Mouse (Mus musculus): ENCODE measurements around the gene C2cd4a.

The C2cd4a gene

DNA sequence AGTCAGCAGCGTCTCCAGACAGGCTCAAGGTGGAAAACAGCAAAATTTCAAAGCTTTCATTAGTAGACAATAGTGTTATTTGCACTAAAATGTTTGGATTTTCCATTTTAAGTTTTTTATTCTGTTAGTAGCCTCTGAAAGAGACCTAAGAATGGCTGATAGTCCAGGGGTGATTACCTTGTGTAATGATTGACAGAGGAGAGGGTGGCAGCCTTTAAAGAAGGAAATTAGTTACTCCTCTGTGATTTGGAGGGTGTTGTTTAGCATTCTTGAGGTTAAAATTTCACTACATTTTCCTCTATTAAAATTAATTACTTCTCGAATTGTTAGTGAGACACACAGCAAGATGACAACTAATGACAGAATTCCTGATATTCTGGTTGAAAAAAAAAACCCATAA, 5.2 kb upstream of the C2cd4a start:
- intact Hi-C loops (cut with DNase I): no loop called here

DNA sequence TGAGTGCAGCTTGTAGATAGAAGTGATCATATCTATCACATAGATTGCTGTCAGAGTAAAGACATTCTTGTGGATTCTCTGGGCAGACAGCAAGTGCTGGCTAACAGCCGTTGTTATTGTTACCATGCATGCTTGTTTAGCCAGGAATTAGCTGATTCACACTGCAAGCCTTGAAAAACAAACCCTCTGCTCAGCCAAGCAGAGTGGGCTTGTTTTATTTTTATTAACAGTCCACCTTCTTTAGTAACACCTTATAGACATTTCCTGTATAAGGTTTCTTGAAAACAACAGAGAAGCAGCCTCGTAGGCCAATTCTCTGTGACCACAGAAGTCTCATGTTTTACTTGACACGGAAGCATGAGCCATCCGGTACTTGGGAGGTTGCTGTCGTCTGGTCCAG, 2.4 kb upstream of the C2cd4a start:
- intact Hi-C loops (cut with DNase I): no loop called here

DNA sequence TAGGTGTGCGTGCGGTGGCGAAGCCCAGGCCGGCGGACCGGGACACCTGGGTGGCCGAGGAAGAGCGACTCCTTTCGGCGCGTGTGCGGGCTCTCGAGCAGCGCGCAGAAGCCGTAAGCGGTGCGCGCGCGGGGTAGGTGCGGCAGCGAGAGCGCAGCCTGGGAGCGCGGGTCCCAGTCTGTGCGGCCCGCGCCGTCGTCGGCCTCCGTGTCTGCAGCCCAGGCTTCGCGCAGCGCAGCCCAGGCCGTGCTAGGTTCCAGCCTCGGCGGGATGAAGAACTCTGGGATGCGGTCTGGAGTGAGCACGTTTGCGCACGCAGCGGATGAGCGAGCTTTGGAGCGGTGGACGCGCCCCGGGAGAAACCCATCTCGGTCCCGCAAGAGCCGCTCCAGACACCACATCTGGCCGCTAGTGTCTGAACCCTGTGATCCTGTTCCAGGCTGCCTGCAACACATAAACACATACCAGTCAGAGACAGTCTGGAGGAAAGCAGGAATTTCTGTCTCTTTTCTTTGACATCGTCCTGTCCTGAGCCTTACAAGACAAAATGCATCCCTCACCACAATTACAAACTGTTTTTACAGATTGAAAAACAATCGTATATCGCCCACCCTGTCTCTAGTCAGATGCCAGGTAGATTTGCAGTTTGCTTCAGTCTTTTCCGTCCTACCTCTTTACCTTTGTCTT, 628 bp downstream of the C2cd4a start:
- intact Hi-C loops (cut with DNase I): no loop called here

DNA sequence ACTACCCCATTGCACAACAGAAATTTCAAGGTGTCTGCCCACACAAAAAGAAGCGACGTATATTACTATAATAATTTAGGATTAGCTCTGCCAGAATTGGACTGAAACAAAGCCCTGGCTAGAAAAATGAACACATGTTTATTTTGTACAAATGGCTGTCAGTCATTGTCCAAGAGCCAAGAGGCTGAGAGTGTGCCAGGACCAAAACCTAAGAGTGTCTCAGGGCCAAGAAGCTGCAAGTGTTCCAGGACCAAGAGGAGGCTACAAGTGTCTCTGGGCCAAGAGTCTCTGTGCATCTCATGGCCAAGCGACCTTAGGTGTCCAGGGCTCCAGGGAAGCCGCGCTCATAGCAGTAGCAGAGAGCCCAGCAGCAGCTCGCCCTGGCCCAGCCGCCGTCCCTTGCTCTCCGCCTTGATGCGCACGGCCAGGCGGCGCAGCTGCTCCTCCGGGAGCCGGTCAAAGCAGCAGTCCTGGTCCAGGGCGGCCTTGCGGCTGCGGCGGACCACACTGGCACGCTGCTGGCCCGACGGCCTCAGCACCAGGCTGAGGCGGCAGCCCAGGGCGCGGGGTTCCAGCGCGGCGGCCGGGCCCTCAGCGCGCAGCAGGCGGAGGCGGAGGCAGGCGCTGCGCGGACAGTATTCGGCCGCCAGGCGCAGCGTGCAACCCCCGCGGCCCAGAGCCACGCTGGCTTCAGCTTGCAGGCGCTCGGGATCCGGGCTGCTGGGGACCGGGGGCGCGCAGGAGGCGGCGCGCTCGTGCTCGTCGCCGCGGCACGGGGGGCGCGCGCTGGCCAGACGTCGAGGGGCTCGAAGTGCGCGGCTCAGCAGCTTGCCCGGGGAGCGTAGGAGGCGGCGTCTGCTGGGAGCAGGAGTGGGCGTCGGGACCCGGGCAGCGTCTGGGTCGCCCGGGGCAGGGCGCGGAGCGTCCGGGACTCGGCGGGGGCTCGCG, 1.4 kb downstream of the C2cd4a start:
- intact Hi-C loops (cut with DNase I): no loop called here

DNA sequence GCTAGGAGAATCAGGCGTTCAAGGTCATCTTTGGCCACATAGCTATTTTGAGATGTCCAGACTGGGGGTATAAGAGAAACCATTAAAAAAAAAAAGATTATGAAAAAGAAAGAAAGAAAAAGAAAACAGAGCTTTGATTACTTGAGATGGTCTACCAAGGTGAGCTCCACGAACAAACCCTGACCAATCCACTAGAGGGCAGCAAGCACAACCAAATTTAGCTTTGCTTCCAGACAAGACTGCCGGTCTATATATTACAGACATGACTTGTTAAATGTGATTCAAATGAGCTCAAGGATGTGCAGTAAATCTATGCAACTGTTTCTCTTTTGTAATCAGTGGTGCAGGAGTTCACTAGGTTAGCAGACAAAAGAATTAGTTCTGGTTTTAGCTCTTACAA, 3.9 kb downstream of the C2cd4a start:
- intact Hi-C loops (cut with DNase I): loop anchor here (2.0 kb wide), 1 partner anchor 47 kb away; no protein-coding TSS in a partner anchor

DNA sequence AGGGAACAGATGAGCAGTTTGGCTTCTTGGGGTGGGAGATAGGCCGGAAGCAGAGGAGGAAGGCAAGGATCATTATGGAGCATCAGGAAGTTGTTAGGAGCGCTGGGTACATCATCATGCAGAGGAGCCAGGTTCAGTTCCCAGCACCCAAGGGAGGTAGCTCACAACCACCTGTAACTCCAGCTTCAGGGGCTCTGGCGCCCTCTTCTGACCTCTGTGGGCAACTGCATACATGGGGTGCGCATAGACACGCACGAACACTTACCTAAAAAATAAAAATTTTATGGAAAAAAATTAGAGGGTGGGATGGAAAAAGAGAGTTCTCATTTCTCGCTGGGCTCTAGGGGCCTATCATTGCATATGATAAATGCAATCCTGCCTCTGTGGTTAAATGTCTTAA, 6.6 kb downstream of the C2cd4a start:
- intact Hi-C loops (cut with DNase I): no loop called here

DNA sequence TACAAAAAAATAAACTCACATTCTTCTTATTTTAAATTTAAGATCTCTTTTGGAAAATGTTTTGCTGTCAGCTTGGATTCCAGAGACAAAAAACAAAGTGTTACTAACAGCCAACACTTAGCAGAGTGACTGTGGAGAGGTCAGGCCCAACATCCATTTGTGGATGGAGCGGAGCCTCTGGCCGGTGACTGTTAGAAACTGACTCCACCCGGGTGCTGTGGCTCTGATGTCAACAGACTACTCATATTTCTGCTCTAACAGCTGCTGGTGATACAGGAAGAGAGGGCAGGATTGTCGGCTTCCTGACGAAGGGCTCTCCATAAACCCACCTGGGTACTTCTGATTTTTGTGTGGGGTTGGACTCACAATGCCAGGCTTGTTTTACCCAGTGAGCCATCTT, 9.0 kb downstream of the C2cd4a start:
- intact Hi-C loops (cut with DNase I): no loop called here

DNA sequence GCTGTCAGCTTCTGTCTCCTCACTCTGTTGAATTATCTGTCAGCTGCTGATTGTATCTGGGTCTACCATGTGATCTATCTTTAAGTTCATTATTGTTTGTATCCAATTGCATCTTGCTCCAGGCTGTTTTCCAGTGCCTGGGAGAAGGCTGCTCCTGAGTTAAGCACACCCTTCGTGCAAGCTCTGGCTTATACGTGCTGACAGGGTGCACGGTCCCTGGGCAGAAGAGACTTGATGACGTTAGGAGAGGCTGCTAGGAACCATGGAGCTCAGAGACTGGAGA, 13.5 kb downstream of the C2cd4a start:
- intact Hi-C loops (cut with DNase I): no loop called here

DNA sequence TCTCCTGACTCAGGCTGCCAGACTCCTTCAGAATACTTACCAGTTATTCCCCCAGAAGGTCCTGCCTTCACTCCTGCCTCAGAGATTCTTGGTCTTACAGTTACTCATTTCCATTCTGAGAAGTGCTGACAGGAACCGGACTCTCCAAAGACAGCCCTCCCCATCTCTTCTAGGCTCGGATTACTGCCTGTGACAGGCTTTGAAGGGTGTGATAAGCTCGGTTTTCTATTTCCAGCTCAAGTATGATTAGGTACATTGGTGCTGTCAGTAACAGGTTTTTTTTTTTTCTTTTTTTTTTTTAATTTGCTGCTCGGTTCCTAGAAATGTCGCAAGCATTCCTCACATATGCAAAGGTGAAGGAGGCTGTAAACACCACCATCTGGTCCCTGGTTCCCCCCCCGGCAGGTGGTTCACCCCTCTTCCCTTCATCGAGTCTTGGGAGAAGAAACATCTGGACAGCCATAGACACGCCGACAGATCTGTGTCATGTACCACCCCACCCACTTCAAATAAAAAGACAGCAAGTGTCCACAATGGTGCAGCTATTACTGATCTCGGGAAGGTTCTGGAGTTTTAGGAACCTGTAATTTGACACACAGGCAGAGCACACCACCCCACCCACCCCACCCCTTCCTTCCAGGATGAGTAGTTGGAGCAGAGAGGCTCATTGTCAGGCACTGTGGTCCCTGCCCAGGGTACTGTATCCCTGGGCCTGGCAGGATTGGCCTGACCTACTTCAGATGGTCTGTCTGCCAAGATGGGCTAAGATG, 14.0 kb downstream of the C2cd4a start:
- intact Hi-C loops (cut with DNase I): no loop called here

DNA sequence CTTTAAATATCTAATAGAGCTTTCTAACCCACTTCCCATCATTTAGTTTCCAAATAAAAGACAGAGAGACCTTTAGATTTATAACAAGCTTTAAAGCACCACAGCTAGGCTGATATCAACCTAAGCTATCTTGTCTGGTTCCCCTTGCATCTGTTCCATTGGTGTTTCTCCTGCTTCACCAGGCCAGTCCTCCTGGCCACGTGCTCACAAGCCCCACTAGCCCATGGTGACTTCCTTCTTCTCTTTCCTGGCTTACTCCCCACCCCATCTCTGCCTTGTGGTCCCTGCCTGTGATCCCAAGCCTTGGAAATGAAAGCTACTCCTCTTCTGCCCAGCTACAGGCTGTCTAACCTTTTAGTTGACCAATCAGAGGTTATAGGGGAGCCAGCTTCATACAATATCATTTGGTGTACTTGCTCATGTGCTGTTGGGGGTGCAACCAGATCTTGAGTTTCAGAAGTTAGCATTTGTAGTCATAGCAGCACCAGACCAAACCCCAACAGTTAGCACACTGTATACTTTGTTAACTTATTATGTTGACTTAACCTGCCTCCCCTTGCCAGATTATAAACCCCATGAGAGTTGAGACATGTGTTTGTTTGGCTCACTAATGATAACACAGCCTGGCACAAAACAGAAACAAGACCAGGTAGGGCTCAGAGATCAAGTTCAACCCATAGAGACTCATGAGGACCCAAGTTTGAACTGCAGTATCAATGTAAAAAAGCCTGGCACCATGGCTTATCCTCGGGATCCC, 15.8 kb downstream of the C2cd4a start:
- intact Hi-C loops (cut with DNase I): no loop called here

DNA sequence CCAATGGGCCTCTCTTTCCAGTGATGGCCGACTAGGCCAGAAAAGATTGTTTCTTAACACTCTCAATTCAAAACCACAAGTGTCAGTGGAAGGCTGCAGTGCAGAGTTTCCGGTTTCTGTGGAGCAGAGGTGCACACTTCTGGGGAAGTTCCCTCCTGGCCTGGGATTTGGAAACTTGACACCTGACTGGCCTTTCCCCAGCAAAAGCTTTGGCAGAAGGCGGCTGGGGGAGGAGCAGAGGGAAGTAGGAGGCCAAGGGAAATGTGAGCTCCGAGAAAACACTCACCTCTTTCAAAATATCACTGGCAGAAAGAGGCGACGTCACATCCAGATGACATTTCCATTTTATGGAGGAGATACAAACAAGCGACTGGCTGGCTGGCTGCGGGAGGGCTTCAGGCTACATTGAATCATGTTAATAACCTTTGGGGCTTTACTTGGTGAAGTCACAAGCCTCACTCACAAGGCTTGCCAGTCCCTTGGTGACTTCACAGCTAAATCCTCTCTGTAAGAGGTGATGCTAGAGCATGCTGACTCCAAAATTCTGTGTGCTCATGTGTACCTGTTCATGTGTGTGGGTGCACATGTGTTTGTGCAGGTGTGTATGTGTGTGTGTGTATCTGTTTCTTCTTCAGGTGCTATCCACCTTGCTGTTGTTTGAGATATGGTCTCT, 18.3 kb downstream of the C2cd4a start:
- intact Hi-C loops (cut with DNase I): no loop called here

DNA sequence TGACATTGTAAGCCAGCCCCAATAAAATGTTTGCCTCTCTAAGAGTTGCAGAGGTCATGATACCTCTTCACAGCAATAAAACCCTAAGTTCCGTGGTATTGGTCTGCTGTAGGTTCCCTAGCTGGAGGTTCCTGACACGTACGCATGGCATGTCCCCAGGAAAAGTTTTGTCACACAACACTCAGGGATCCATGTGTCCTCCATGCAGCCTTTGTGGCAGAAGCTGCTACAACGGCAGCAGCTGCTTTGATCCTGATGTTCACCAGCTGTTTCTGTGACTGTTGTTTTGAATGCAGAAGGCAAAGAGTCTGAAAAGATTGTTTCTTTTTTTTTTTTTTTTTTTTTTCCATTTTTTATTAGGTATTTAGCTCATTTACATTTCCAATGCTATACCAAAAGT, 19.0 kb downstream of the C2cd4a start:
- intact Hi-C loops (cut with DNase I): no loop called here

DNA sequence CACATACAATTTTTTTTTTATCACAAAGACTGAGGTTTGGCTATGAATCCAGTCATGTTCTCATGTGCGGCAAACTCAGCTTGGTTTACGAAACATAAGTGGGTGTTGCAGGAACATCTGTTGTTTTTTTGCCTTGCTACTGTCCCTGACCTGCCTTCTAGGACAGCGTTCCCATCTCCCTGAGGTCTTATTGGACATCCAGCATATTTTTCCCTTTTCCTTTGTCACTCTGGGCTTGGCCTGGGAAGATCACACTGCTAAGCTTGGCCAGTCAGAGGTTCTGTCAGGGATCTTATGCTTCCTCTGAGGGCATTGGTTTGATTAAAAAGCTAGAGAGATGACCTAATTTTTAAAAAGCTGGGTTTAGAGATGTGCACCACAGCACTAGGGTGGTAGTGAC, 21.0 kb downstream of the C2cd4a start:
- intact Hi-C loops (cut with DNase I): no loop called here

DNA sequence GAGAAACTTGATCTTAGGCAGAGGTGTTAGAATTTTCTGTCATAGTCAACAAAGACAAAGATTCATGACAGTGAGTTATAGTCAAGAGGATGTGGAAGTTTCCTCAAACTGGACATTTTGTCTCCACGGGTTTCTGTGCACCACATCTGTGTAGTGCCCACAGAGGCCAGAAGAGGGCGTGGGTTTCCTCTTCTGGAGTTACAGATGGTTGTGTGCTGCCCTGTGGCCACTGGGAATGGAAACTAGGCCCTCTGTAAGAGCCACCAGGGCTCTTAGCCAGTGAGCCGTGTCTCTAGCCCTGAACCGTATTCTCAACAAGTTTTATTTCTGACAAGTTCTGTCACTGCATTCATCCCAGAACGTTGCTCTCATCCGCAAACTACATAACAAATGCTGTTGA, 21.6 kb downstream of the C2cd4a start:
- intact Hi-C loops (cut with DNase I): no loop called here

DNA sequence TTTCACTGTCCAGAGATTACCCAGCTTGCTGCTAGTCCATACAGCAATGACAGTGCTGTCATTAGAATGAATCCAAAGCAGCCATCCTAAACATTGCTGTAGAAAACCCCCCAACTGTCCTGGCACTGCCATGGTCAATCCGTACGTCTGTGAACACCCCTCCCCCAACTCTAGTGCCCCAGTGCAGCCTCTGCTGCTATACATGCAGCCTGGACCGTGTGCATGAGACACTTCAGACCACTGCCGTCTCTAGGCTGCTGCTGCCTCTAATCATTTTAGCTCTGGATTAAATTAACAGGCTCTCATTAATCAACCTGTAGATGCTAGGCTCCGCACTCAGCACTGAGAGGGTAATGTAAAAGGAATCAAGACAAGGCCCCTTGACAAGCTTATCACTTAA, 25.1 kb downstream of the C2cd4a start:
- intact Hi-C loops (cut with DNase I): no loop called here

DNA sequence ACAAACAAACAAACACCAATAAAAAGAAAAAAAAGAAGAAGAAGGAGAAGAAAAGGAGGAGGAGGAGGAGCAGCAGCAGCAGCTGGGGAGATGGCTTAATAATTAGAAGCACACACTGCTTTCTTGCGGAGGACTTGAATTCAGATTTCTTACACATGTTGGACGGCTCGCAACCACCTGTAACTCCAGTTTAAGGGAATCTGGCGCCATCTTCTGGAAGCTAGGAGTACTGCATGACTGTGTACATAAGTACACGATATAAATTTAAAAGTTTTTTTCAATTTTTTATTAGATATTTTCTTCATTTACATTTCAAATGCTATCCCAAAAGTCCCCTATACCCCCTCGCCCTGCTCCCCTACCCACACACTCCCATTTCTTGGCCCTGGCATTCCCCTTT, 29.9 kb downstream of the C2cd4a start:
- intact Hi-C loops (cut with DNase I): loop anchor here (1.0 to 5.0 kb wide), 2 partner anchors 44 to 120 kb away; no protein-coding TSS in a partner anchor

DNA sequence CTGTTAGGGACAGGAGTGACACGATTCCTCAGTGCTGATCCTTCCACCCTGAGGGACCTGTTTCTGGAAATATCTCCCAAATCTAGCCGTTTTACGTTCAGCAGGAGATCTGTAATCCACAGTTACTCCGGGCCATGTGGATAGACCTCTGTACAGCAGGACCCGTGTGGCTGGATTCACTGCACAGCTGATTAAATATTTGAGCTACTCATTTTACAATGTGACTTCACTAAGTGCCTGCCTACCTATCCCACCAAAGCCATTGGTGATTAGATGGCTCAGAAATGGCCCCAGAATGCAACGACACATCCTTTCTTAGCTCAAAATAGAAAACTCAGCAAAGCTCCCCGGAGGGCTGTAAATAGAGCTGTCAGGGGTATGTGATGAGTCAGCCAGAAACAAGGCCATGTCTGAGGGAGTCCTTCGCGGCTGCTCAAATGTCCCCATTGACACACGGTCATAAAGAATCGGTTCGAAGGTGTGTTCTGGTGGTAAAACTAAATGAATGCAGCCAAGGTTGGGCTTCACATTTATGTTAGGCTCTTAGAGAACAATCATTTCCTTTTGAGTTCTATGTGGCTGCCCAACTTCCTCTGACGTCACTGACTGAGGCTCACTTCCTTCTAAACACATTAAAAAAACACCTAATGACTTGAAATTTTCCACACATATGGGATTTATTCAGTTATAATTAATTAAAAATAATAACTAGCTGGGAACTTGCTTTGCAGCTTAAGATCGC, 32.9 kb downstream of the C2cd4a start:
- intact Hi-C loops (cut with DNase I): no loop called here

DNA sequence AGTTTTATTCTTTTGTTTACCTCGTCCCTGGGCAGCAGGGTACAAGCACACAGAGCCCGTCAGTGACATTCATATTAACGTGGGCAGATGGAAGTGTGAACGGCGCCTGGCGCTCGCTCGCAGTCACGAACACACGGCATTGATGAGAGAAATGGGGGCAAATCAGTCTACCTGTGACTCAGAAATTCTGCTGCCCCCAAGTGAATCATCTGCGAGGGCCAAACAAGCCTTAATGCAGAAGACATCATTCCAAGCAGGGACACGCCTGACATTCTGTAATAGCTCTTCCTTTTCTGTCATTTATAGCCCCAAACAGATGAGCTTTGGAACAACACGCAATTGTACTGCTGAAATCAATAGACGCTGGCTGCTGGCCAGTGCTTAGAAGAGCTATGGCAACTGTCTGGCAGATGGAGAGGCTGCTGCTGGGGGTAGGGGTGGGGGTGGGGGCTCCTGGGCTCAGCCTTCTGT, 36.9 kb downstream of the C2cd4a start:
- intact Hi-C loops (cut with DNase I): no loop called here

DNA sequence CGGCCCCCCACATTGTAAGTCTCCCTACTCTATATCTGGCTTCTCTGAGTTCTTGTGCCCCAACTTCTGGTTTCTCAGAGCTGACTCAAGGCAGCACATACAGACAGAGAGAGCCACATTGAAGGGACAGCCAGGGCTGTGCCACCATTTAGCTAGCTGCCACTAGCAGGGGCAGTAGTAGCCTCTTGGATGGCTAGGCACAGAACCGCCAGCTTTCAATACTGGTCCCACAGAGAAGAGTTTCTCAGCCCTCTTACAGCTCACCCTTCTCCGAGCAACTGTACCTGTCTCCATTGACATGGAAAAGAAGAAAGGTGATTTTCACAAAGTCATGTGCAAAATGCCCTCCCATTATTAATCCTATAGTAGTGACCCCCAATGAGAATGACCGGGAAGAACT, 37.5 kb downstream of the C2cd4a start:
- intact Hi-C loops (cut with DNase I): no loop called here

DNA sequence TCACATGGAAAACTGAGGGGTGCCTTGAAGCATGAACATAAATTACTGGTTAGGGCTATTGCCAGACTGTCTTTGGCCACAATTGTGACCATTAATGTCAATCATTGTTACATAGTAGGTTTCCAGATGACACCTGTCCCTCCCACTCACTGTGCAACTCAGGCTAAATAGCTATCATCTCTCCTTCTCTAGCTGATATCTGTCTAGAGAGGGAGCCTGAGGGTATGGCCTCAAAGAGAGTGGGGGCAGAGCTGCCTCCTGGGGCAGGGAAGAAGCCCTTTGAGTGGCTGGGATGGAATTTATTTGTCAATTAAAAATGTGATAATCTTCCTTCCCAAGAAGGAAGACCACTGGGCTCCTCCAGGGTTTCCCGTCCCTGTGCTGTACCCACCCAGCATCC, 37.9 kb downstream of the C2cd4a start:
- intact Hi-C loops (cut with DNase I): no loop called here

Measured in adrenal gland (tissue).